ENCODE assay signal across 11 mouse cellular contexts in genomic region chr2:35272881-35273280, GRCm38 (mm10). TPM values are rescaled to one million over a fixed set of nuclear protein-coding genes. Genes with fewer than 3 reads are reported as not detected.
A peak's percentile ranks its signal among the peaks of the same experiment; 100 is the strongest.
DNase-seq lines count a peak whose midpoint lies in the region; ATAC-seq and TF ChIP-seq lines count a peak whose summit lies in the region.
"Had no signal": no experiment of that assay in that cellular context is flagged by ENCODE, and none has a peak within 500 bp of the region (broad histone marks: within the 10 kb centered on the region; RNA-seq: fewer than 3 reads in every experiment).

No protein-coding gene starts in this region.

- H3K27ac ChIP-seq in kidney, embryonic 15.5 days = peak overlapping the region; percentile 73
- H3K27ac ChIP-seq in MEL (ENCODE audit: control insufficient read depth, low read depth, low read length) = no peak overlapping the region
- peak overlapping the region; percentile 83 for H3K27ac ChIP-seq in embryonic facial prominence, embryonic 10.5 days (replicated peaks)
- no peak overlapping the region for H3K27ac ChIP-seq in midbrain, postnatal 0 days (ENCODE audit: low read depth, low read length)

- TF ChIP-seq CTCF in MEL (IDR thresholded peaks at IDR 0.05 in 2 of 3, conservative IDR thresholded peaks at IDR 0.05 in 1 of 3; ENCODE audit: control insufficient read depth in 1 of 3, insufficient read depth in 1 of 3, low read depth in 2 of 3, low read length in 3 of 3, poor library complexity in 1 of 3, severe bottlenecking in 1 of 3) = no peak
- no peak for TF ChIP-seq CTCF in midbrain, postnatal 0 days (IDR thresholded peaks at IDR 0.05)

- no peaks in the 10 kb centered on the region for H3K36me3 ChIP-seq in kidney, embryonic 15.5 days
- no peaks in the 10 kb centered on the region for H3K36me3 ChIP-seq in MEL (ENCODE audit: control insufficient read depth in 1 of 2, insufficient read depth in 2 of 2, low read length in 2 of 2)
- no peaks in the 10 kb centered on the region for H3K36me3 ChIP-seq in embryonic facial prominence, embryonic 10.5 days (replicated peaks)
- H3K36me3 ChIP-seq in myocyte (ENCODE audit: control insufficient read depth, insufficient read depth) = no peaks in the 10 kb centered on the region
- H3K36me3 ChIP-seq in midbrain, postnatal 0 days (ENCODE audit: insufficient read depth, low read length) = no peaks in the 10 kb centered on the region

- TF ChIP-seq EP300 in MEL (IDR thresholded peaks at IDR 0.05; ENCODE audit: low read depth in 1 of 2, low read length in 2 of 2) = no peak

- no peak overlapping the region for H3K4me3 ChIP-seq in kidney, embryonic 15.5 days (replicated peaks)
- H3K4me3 ChIP-seq in MEL (ENCODE audit: control insufficient read depth in 1 of 2, insufficient read depth in 1 of 2, low read depth in 2 of 2, low read length in 2 of 2) (no peak overlapping the region), myocyte (no peak overlapping the region)
- no peak overlapping the region for H3K4me3 ChIP-seq in embryonic facial prominence, embryonic 10.5 days
- H3K4me3 ChIP-seq in midbrain, postnatal 0 days (ENCODE audit: low read depth, low read length) = no peak overlapping the region
- H3K4me3 ChIP-seq: erythroblast, embryonic 14.5 days had no signal

- H3K79me2 ChIP-seq in MEL (ENCODE audit: control insufficient read depth, insufficient read depth, low read length, poor library complexity) = no peaks in the 10 kb centered on the region
- peaks cover 31% of the 10 kb centered on the region for H3K79me2 ChIP-seq in myocyte (ENCODE audit: control insufficient read depth, insufficient read depth)

- no peaks in the 10 kb centered on the region for H3K9me3 ChIP-seq in kidney, embryonic 15.5 days (replicated peaks)
- H3K9me3 ChIP-seq in MEL (replicated peaks; ENCODE audit: insufficient read depth, low read length) = no peaks in the 10 kb centered on the region
- no peaks in the 10 kb centered on the region for H3K9me3 ChIP-seq in embryonic facial prominence, embryonic 10.5 days
- H3K9me3 ChIP-seq in midbrain, postnatal 0 days (ENCODE audit: low read length) = no peaks in the 10 kb centered on the region

- H3ac ChIP-seq in myocyte (ENCODE audit: control insufficient read depth, insufficient read length) = no peak overlapping the region

- ATAC-seq in kidney, embryonic 15.5 days (replicated peaks; ENCODE audit: low FRiP score) = no peak
- no peak for ATAC-seq in midbrain, postnatal 0 days (ENCODE audit: low FRiP score)
- ATAC-seq: inflammation-experienced regulatory T-cells, adult 6 months had no signal

- TF ChIP-seq RAD21 in MEL (IDR thresholded peaks at IDR 0.05; ENCODE audit: low read depth, low read length) = no peak

- WGBS in kidney, embryonic 15.5 days = 85% methylated on average over 6 of the region's 6 CpGs
- WGBS in embryonic facial prominence, embryonic 10.5 days = 91% methylated on average over 6 of the region's 6 CpGs
- 84% methylated on average over 6 of the region's 6 CpGs for whole genome bisulfite sequencing in midbrain, postnatal 0 days

- TF ChIP-seq POLR2A in MEL (IDR thresholded peaks at IDR 0.05; ENCODE audit: control insufficient read depth in 1 of 2, insufficient read depth in 1 of 2, low read depth in 1 of 2, low read length in 2 of 2, poor library complexity in 1 of 2) (no peak), myocyte (IDR thresholded peaks at IDR 0.05; ENCODE audit: insufficient read length, low read depth) (no peak)

- no peak overlapping the region for H3K9ac ChIP-seq in kidney, embryonic 15.5 days
- H3K9ac ChIP-seq in MEL (ENCODE audit: control insufficient read depth, low read depth, low read length, poor library complexity, severe bottlenecking) = no peak overlapping the region
- H3K9ac ChIP-seq in midbrain, postnatal 0 days (replicated peaks; ENCODE audit: low read length, poor library complexity, severe bottlenecking) = no peak overlapping the region

- H3K4me2 ChIP-seq in kidney, embryonic 15.5 days = no peak overlapping the region
- H3K4me2 ChIP-seq in myocyte (ENCODE audit: low read depth) = peak overlapping the region; percentile 57
- H3K4me2 ChIP-seq in midbrain, postnatal 0 days (ENCODE audit: low read depth, low read length, poor library complexity, severe bottlenecking) = no peak overlapping the region

- no peak for DNase-seq in kidney, postnatal 36 days
- no peak for DNase-seq in MEL (ENCODE audit: low read depth, low spot score)
- no peak for DNase-seq in embryonic facial prominence, embryonic 10.5 days (ENCODE audit: low spot score)
- DNase-seq in midbrain, postnatal 0 days (ENCODE audit: low spot score) = no peak
- no peak for DNase-seq in retina, postnatal 1 day
- DNase-seq: cerebellum, adult 11 months; right cerebral cortex, postnatal 14 days had no signal

- H3K4me1 ChIP-seq in kidney, embryonic 15.5 days = peaks cover 56% of the 10 kb centered on the region
- H3K4me1 ChIP-seq in MEL (ENCODE audit: control insufficient read depth in 1 of 2, insufficient read depth in 2 of 2, low read length in 2 of 2) = no peaks in the 10 kb centered on the region
- peaks cover 50% of the 10 kb centered on the region for H3K4me1 ChIP-seq in embryonic facial prominence, embryonic 10.5 days
- H3K4me1 ChIP-seq in midbrain, postnatal 0 days (ENCODE audit: insufficient read depth, low read length) = no peaks in the 10 kb centered on the region

- H3K27me3 ChIP-seq in kidney, embryonic 15.5 days = no peaks in the 10 kb centered on the region
- no peaks in the 10 kb centered on the region for H3K27me3 ChIP-seq in MEL (ENCODE audit: control insufficient read depth in 1 of 2, insufficient read depth in 2 of 2, low read length in 2 of 2)
- H3K27me3 ChIP-seq in embryonic facial prominence, embryonic 10.5 days (replicated peaks; ENCODE audit: low read depth, poor library complexity, severe bottlenecking) = no peaks in the 10 kb centered on the region
- H3K27me3 ChIP-seq in myocyte (ENCODE audit: control insufficient read depth, insufficient read depth, insufficient read length) = no peaks in the 10 kb centered on the region
- no peaks in the 10 kb centered on the region for H3K27me3 ChIP-seq in midbrain, postnatal 0 days (ENCODE audit: insufficient read depth, low read length)

TF ChIP-seq in MEL, 35 proteins besides CTCF, POLR2A, EP300 and RAD21:
- TF ChIP-seq GABPA (IDR thresholded peaks at IDR 0.05; ENCODE audit: low read depth, low read length) (no peak), USF1 (IDR thresholded peaks at IDR 0.05; ENCODE audit: low read depth, low read length) (peak; percentile 76)

TF ChIP-seq in myocyte, 11 proteins besides CTCF, POLR2A, EP300 and RAD21:
- no peak for TF ChIP-seq MAX (IDR thresholded peaks at IDR 0.05; ENCODE audit: low read depth)
- TF ChIP-seq USF1 (IDR thresholded peaks at IDR 0.05; ENCODE audit: low read depth) = peak; percentile 77

RNA-seq across cellular contexts. Expression of gene Gsn, which starts 16.7 kb away (rescaled TPM):
- 129 and 144 TPM in 2 replicates for polyA plus RNA-seq in kidney, embryonic 15.5 days (2015; fragmentation: Nextera tagmentation; extraction: Ambion mirVana)
- 6.0 and 8.0 TPM in 2 replicates for total RNA-seq in MEL (2012; rRNA removed)
- polyA plus RNA-seq in MEL (2012; ENCODE audit: insufficient read depth in 1 of 2, insufficient read length in 2 of 2, low read depth in 1 of 2, low replicate concordance in 2 of 2, missing spikeins in 1 of 2) (1 to 10 TPM in 1 of 2 experiments, not detected in 1; 8.2 TPM), myocyte (2012; fragmentation: generic; extraction: Trizol) (282 TPM)
- polyA plus RNA-seq in embryonic facial prominence, embryonic 10.5 days (2016; fragmentation: Nextera tagmentation; extraction: Ambion mirVana) = 13.6 and 18.9 TPM in 2 replicates
- 23.4 and 39.1 TPM in 2 replicates for total RNA-seq in midbrain, postnatal 0 days (2014; rRNA removed)
- polyA plus RNA-seq in midbrain, postnatal 0 days (2015; fragmentation: Nextera tagmentation; extraction: Ambion mirVana) = 26.2 and 28.5 TPM in 2 replicates

Comparison
In these comparisons a context has a peak if more than half of its experiments do, and no peak if none do; other contexts are left out.
1. H3K27ac ChIP-seq: peak in kidney, embryonic 15.5 days (single experiment) and embryonic facial prominence, embryonic 10.5 days (single experiment); none in MEL (single experiment) and midbrain, postnatal 0 days (single experiment).